Mouse (Mus musculus) urinary bladder, adult 18-20 months (tissue): ENCODE data around the gene Coro2b.

Experiments used
- DNase-seq, 2 experiments: peaks; one replicate each; pipeline ENCODE4 v3.0.0; 2022; ENCODE audit warnings: low spot score in 2 of 2, mixed read lengths in 2 of 2

Gene Coro2b

DNA sequence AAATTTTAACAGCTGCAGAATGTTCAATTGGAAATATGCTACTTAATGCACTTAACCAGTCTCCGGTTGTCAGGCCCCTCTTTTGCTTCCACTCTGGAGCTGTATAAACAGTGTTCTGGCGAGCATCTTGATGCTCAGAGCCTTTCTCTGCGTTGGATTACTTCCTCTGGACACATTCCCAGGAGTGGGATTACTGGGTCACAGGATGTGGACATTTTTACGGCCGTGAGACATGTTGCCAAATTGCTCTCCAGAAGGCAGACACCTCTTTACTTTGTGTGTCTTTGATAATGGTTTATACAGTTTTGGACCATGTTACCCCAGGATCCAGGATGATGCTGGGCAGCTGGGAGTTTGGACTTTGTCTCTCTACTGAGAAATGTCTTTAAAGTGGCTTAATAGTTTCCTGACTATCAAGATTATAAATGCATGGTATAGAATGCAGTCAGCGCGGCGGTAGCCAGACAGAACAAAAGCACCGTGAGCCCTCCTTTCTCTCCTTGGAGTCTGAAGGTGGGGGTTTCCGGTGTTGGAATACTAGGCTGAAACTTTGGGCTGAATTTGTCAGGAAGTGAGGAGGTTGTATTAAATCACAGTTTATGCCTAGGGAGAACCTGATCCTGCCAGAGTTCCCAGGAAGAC lies 23.2 kb downstream of the Coro2b start:
- peak in 1 of 2 experiments; percentile 72 for DNase-seq

DNA sequence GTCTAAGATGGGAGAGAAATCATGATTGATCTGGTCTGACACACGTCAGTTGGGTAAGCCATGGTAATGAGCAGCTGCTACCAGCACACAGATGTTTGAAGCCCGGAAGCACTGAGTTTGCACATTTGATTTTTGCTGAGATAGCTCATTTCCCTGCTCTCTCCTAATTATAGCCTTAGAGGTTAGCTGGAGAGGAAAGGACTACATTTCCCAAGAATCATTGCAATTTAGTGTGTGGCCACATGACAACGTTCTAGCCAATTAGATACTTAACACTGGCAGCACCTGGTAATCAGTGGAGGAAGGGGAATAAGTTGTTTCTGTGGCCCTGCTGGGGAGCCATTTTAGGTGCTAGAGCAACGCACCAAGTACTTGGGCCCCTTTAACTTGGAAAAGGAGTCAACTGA lies 26.3 kb downstream of the Coro2b start:
- DNase-seq = no peak

DNA sequence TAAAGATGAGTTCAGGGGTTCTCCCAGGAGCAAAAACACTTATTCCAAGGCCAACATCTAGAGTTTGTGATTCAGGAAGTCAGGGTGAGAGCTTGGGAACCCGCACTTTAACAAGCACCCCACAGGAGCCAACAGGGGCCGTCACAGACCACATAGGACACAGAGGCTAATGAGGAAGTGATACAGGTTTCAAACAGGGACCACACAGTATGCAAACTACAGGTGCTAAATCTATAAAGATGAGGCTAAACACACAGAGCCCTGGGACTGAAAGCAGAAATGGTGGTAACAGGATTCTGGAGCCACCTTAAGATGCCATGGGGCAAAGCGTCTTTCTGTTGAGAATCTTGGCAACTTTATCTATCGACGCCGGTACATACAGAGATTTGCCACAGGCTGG lies 27.2 kb downstream of the Coro2b start:
- DNase-seq = no peak

DNA sequence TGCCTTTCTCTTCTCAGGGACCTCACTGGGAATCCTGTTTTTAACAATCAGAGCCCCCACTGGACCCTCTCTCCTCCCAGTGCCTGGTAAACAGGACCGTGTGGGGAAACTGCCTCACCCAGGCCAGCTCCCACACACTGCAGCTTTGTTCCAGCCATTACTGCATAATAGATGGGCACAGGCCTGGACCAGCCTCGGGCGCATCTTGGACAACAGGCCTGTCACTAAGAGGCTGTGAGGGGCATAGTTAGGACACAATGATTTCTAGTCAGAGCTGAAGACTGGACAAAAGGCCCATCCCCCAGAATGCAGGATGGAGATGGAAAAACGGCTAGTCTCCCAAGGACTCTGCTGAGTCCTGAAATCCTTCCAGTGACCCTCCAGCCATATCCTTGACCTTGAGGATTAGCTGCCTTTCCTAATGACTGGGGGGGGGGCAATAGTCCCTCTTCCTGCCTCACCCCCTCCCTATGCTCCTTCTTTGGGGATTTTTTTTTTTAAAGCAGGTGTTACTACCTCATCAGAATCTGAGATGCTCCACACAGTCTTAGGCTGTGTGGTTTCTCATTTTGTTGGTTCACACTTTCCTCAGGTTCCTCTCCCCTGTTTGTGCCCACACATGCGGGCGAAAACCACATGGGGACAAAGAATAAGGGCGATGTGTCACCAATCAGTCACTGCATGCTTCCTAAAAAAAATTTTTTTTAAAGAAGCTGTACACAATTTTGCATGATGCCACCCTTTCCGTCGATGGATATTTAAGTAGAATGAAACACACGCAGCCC lies 27.9 kb downstream of the Coro2b start:
- DNase-seq = no peak

DNA sequence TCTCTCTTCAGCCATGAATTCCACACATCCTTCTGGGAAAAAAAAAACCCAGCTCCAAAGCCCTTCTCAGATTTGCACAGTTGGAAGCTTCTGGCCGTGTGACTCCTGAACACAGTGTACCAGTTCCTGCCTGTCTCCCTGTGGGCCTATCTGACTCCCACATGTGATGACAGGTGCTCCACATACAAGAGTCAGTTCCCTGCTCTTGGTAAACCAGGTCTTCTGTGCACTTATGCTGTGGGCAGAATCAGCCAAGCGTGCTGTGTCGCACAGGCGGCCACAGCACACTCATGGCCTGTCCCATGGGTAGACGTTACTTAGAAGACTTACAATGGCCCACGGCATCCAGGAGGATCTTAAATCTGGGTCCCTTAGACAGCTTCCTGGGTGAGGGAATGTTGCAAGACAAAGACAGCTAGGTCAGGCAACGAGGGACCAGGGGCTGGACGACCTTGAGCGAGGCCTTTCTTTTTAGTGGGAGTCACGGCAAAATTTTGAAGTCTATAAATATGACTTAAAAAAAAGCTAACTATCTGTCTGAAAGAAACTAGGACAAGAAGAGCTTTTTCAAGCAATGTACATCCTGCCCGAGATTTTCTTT lies 30.3 kb downstream of the Coro2b start:
- DNase-seq = no peak

- no peak for DNase-seq
Observed at GRCm38 (mm10) chr9:62504129-62504528, 32.7 kb downstream of the Coro2b start.

- no peak for DNase-seq
Observed at GRCm38 (mm10) chr9:62502361-62502760, 34.5 kb downstream of the Coro2b start.

DNA sequence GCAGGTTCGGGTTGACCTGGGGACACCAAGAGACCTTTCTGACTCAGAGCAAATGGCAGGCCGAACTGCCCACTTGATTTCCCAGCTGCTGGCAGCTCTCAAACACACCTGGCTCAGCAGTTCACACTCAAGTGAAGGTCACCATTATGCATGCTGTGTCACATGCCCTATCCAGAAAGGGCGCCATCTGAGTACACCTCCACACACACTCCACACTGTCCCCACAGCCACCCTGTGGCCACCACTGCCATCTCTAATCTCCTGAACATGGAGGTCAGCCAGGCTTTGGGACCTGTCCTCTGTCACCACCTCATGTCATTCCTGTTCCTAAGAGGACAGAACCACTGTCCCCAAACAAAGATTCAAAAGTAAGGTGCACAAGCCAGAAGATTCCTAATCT lies 35.3 kb downstream of the Coro2b start:
- no peak for DNase-seq

GRCm38 (mm10) chr9:62500007-62500406 lies 36.8 kb downstream of the Coro2b start:
- DNase-seq = no peak

- DNase-seq = no peak
Observed at GRCm38 (mm10) chr9:62498945-62499344, 37.9 kb downstream of the Coro2b start.

GRCm38 (mm10) chr9:62497135-62498092 lies 39.4 kb downstream of the Coro2b start:
- no peak for DNase-seq

- no peak for DNase-seq
Observed at GRCm38 (mm10) chr9:62492306-62492990, 44.4 kb downstream of the Coro2b start.

- DNase-seq = no peak
Observed at GRCm38 (mm10) chr9:62491611-62492010, 45.2 kb downstream of the Coro2b start.

DNA sequence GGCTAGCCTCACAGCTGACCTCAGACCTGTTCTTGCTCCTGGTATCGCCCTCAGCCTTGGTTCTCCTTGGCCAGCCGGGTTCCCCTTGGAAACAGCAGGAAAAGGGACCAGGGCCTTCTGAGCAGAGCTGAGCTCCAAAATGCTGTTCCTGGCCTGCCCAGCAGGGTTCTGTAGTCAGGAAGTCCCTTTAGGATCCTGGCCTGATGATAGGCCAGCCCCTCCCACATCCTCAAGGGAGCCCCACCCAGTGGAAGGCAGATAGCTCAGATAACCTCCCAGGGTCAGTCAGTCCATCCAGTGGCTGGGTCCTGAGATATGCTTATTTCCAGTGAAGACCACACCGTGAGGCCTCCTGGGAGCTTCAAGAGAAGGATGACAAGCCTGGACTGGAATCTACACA lies 45.7 kb downstream of the Coro2b start:
- no peak for DNase-seq

DNA sequence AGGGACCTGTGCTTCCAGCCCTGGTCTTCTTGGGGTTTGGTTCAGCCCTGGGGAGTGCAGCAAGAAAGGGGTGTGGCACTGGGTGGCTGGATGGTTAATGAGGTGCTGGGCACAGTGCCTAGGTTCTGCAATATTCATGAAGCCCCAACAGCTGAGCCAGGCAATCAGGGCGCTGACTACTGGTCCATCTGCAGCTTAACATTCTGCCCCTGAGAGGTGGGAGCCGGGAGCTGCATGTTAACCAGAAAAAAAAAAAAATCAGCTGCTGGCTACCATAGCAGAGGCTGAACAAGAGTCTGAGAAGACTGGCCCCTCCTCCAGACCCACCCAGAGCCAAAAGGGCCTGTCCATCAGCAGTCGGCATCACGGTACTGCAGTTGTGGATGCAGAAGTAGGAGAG lies 52.7 kb downstream of the Coro2b start:
- no peak for DNase-seq

DNA sequence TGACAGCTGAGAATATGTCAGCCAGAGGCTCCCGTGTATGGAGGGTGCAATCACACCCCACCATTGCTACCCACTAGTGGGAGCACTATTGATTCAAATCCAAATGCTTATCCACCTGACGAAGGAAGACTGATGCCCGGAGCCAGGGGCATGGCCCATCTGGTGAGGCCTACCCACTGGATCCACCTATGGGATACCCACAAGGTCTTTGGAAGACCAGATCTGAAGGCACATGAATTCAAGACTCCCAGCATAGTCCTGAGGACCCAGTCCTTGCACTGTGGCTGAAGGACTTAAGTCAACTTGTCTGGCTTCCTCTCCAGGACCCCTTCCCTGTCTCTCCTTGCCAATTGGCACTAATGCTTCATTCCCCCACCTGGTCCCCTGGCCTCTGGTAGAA lies 54.1 kb downstream of the Coro2b start:
- DNase-seq = no peak

GRCm38 (mm10) chr9:62480898-62481642 lies 55.8 kb downstream of the Coro2b start:
- no peak for DNase-seq

- no peak for DNase-seq
Observed at GRCm38 (mm10) chr9:62480149-62480548, 56.7 kb downstream of the Coro2b start.

DNA sequence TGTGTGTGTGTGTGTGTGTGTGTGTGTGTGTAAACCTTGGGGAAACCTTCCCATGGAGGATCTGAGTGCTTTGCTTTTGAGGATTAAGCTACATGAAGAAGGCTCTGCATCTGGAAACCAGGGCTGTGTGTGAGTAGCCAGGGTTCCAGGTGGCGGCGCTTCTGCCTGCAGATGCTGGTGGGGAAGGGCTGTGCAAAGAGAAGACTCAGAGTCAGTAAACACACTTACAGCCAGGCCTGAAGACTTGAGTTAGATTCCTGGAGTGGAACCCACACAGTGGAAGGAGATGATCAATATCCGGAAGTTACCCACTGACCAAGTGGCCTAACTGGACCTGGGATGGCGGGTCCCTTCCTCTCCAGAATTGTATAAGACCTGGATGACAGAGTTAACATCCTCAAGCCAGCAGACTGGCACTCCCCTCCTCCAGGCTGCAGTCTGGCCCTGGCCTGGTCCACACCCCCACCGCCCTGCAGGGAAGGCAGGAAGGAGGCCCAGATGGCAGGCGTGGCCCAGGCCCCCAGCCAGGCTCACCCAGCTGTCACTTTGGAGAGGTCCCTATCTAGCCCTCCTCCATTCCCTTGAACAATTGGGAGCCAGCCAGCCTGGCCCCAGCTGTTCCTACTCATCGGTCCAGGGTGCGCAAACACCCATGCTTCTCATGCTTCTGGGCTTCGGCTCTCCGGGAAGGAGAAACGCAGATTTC lies 59.9 kb downstream of the Coro2b start:
- DNase-seq = peak; percentile 31 to 54

DNA sequence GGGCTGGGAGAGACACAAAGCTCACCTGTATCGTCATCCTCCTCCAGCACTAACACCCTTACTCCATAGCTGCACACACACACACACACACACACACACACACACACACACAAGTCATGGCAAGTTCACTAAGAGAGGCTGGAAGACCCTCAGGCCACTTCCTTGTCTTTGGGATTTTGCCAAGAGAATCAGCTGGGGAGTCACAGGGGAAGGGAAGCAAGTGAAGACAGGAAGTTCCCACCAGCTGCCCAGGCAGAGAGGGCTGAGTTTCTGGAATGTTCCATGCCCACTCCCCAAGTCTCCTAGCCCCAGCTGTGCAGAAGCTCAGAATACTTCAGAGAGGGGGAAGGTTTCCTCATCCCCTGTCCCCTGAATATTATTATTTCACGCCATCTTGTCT lies 62.6 kb downstream of the Coro2b start:
- no peak for DNase-seq
